Mouse (Mus musculus) hindbrain, embryonic 16.5 days (tissue): ENCODE results near the gene Mthfd1l. TPM values are rescaled to one million over a fixed set of nuclear protein-coding genes. Genes with fewer than 3 reads are reported as not detected.
"Not testable (repeated sequence)": the region's sequence is repeated elsewhere in the genome, so short reads cannot be mapped to it uniquely, and the experiment has no call there.

Experiments used
- ATAC-seq: fragments of 200-750 bp; cut with Nextera tagmentation; 2 replicates; pipeline ENCODE4 v1.8.0; 2017; ENCODE audit warnings: moderate TSS enrichment, moderate library complexity
- H3K27ac ChIP-seq: fragments of 300-500 bp; sonication (generic); 2 replicates; pipeline ENCODE4 v1.5.1; 2014; ENCODE audit warnings: low read depth, mild to moderate bottlenecking, control low read depth, low read length, moderate library complexity
- H3K27me3 ChIP-seq: fragments of 300-500 bp; sonication (generic); replicated peaks from 2 replicates; pipeline ENCODE4 v1.6.1; 2014; ENCODE audit warnings: low read length; ENCODE audit not compliant: control insufficient read depth, insufficient read depth
- H3K36me3 ChIP-seq: fragments of 300-500 bp; sonication (generic); 2 replicates; pipeline ENCODE4 v1.6.1; 2014; ENCODE audit warnings: mild to moderate bottlenecking, low read length, moderate library complexity, mixed read lengths; ENCODE audit not compliant: control insufficient read depth, insufficient read depth
- H3K4me1 ChIP-seq: fragments of 300-500 bp; sonication (generic); 2 replicates; pipeline ENCODE4 v1.6.1; 2014; ENCODE audit warnings: low read depth, low read length; ENCODE audit not compliant: control insufficient read depth, insufficient read depth
- H3K4me2 ChIP-seq: fragments of 300-500 bp; sonication (generic); 2 replicates; pipeline ENCODE4 v1.6.1; 2014; ENCODE audit warnings: mild to moderate bottlenecking, low read length, control low read depth, moderate library complexity
- H3K4me3 ChIP-seq: fragments of 300-500 bp; sonication (generic); 2 replicates; pipeline ENCODE4 v1.5.1; 2014; ENCODE audit warnings: mild to moderate bottlenecking, low read length, control low read depth, moderate library complexity
- H3K9ac ChIP-seq: fragments of 300-500 bp; sonication (generic); 2 replicates; pipeline ENCODE4 v1.6.1; 2014; ENCODE audit warnings: low read depth, mild to moderate bottlenecking, control low read depth, low read length, moderate library complexity
- H3K9me3 ChIP-seq: fragments of 300-500 bp; sonication (generic); 2 replicates; pipeline ENCODE4 v1.6.1; 2014; ENCODE audit warnings: mild to moderate bottlenecking, low read length, moderate library complexity; ENCODE audit not compliant: control insufficient read depth
- WGBS: fragments of 180-500 bp; shearing (Covaris S2); extraction: QIAGEN DNeasy Blood & Tissue Kit; methylation state at CpG from one replicate; pipeline ENCODE4 v1.1.7; 2014; 5-methylcytosine and 5-hydroxymethylcytosine counted together
- polyA plus RNA-seq: library from polyadenylated mRNA; unstranded; fragments of >200 nt; fragmentation: Nextera tagmentation; extraction: Ambion mirVana; gene quantifications from 2 replicates; pipeline ENCODE4 v1.2.1, GENCODE M21; 2015

Gene Mthfd1l
- polyA plus RNA-seq, 1 experiment from 2014 or later: 7.2 TPM

DNA sequence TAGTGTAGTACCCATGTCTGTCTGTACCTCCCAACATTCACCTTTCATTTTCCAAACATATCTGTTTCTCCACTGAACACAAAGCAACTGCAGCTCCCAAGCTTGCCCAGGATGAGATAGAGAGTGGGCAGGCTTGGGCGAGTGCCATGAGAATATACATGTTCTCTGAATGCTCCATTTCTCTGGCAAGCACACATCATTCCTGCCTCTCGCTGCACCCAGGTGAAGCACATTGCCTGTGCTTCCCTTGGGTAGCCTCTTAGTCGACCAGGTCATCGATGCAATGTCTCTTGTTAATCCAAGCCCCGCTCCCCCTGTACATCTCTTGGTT is 140.4 kb downstream of the Mthfd1l start:
- H3K9ac ChIP-seq: no peak overlapping the region
- H3K4me2 ChIP-seq: no peak overlapping the region
- H3K27me3 ChIP-seq: no peaks in the 10 kb centered on the region
- WGBS: 90% methylated on average over 5 of the region's 5 CpGs
- H3K4me1 ChIP-seq: peaks cover 9% of the 10 kb centered on the region
- no peak overlapping the region for H3K4me3 ChIP-seq
- 0 out of 2 replicates have a peak overlapping the region, but pooled peaks have one; percentile 23 for H3K27ac ChIP-seq
- peak; percentile 35; the same call in 1 of the 2 replicates for ATAC-seq
- no peaks in the 10 kb centered on the region for H3K9me3 ChIP-seq
- no peaks in the 10 kb centered on the region for H3K36me3 ChIP-seq

GRCm38 (mm10) chr10:4116653-4117052 is 143.7 kb downstream of the Mthfd1l start:
- Histone ChIP-seq H3K9me3 (no peaks in the 10 kb centered on the region), H3K4me2 (no peak overlapping the region), H3K9ac (no peak overlapping the region), H3K4me1 (peaks cover 9% of the 10 kb centered on the region), H3K4me3 (no peak overlapping the region), H3K27me3 (no peaks in the 10 kb centered on the region), H3K36me3 (no peaks in the 10 kb centered on the region), H3K27ac (no peak overlapping the region)
- no peak for ATAC-seq

DNA sequence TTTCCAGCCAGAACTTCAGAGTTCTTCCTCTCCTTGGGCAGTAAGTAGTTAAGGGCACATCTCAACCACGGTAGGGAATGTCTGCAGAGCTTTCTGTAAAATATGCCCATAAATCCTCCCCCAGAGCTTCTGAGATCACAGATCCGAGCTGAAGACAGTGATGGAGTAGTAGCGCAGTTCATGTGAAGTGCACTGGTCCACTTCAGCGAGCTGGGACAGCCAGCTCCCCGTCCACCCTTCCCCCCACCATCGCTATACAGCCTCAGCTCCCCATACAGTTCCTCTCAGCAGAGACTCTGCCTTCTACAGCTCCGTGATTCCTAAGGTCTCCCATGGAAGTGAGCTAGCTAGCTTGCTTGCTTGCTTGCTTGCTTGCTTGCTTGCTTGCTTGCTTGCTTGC is 144.2 kb downstream of the Mthfd1l start:
- Histone ChIP-seq H3K4me1 (peaks cover 9% of the 10 kb centered on the region), H3K9ac (no peak overlapping the region), H3K4me2 (no peak overlapping the region), H3K4me3 (no peak overlapping the region), H3K9me3 (no peaks in the 10 kb centered on the region), H3K36me3 (no peaks in the 10 kb centered on the region), H3K27ac (no peak overlapping the region), H3K27me3 (no peaks in the 10 kb centered on the region)
- ATAC-seq: no peak
- 57% methylated on average over 7 of the region's 7 CpGs for WGBS

DNA sequence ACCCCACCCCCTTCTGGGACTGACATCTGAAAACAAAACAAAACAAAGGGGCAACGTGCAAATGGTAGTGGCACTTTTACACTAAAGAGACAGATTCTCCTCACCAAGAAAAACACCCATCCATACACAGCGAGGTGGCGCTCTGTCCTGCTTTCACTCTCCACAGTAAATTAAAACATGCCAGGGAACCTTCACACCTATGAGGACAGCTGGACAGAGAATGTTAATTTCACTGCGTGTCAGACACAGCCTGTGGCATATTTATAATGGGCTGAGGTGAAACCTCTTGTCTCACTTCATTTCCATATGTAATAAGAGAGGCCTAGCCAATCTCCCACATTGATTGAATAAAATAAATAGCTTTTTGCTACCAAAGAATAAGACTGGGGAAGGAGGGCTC is 146.4 kb downstream of the Mthfd1l start:
- WGBS: 59% methylated on average over 4 of the region's 4 CpGs
- Histone ChIP-seq H3K27ac (no peak overlapping the region), H3K27me3 (no peaks in the 10 kb centered on the region), H3K4me1 (no peaks in the 10 kb centered on the region), H3K36me3 (no peaks in the 10 kb centered on the region), H3K9me3 (no peaks in the 10 kb centered on the region), H3K4me2 (no peak overlapping the region), H3K9ac (no peak overlapping the region), H3K4me3 (no peak overlapping the region)
- no peak for ATAC-seq

DNA sequence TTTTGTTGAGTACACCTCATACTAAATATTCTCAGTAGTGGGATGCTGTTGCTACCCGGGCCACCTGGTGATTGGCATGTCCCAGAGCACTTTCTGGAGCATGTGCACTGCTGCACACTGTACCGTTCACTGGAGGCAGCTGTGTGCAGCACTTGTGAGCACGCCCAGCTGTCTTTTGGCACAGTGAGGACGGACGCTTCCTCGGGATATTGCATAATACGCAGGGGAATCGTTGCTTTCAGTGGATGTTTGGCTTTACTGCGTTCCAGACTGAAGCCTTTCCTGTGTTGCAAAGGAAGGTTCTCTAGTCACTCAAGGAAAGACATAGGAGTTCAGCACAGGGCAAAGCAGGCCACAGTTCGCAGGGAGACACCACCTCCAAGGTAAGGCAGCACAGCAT is 147.8 kb downstream of the Mthfd1l start:
- no peaks in the 10 kb centered on the region for H3K9me3 ChIP-seq
- H3K9ac ChIP-seq: no peak overlapping the region
- 66% methylated on average over 10 of the region's 10 CpGs for WGBS
- H3K27ac ChIP-seq: no peak overlapping the region
- no peaks in the 10 kb centered on the region for H3K27me3 ChIP-seq
- no peaks in the 10 kb centered on the region; the same call in 1 of the 2 replicates for H3K4me1 ChIP-seq
- ATAC-seq: no peak
- no peak overlapping the region for H3K4me2 ChIP-seq
- H3K36me3 ChIP-seq: no peaks in the 10 kb centered on the region
- no peak overlapping the region for H3K4me3 ChIP-seq

GRCm38 (mm10) chr10:4121197-4121596 is 148.3 kb downstream of the Mthfd1l start:
- H3K9me3 ChIP-seq: no peaks in the 10 kb centered on the region
- no peak for ATAC-seq
- H3K4me1 ChIP-seq: no peaks in the 10 kb centered on the region; the same call in 1 of the 2 replicates
- H3K27me3 ChIP-seq: no peaks in the 10 kb centered on the region
- H3K27ac ChIP-seq: no peak overlapping the region
- H3K36me3 ChIP-seq: no peaks in the 10 kb centered on the region
- H3K9ac ChIP-seq: no peak overlapping the region
- H3K4me3 ChIP-seq: no peak overlapping the region
- 83% methylated on average over 1 of the region's 1 CpGs for WGBS
- no peak overlapping the region for H3K4me2 ChIP-seq

DNA sequence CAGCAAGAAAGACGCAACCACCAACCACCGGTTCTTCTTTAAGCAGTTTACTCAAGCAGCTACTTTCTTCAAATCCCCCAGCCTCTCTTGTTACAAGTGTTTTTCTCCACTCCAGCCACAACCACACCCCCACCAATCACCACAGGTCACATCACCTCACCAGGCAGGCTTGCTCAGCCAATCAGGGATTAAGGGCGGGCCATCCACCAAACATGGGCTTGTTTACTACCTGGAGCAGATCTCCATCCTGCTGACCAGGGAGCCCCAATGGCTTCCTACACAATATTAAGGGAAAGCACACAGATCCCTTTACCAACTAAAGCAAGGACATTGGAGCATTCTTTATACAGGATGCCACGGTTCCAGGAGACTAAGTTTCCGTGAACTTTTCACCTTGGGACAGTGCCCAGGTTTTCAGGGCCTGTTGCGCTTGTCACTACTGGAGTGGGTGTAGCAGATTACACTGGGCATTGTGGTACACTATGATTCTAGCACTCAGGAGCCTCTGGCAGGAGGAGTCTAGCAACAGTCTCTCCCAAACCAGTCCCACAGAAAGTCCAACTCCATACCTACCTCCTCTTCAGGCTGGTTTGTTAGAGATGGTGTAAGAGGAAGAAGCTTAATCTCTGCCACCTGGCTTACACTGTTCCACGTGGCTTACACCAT is 150.5 kb downstream of the Mthfd1l start:
- H3K4me2 ChIP-seq, H3K4me1 ChIP-seq, H3K36me3 ChIP-seq, H3K9me3 ChIP-seq, H3K27ac ChIP-seq, H3K9ac ChIP-seq, H3K27me3 ChIP-seq, ATAC-seq, H3K4me3 ChIP-seq: not testable (repeated sequence)
- WGBS: 88% methylated on average over 7 of the region's 7 CpGs

DNA sequence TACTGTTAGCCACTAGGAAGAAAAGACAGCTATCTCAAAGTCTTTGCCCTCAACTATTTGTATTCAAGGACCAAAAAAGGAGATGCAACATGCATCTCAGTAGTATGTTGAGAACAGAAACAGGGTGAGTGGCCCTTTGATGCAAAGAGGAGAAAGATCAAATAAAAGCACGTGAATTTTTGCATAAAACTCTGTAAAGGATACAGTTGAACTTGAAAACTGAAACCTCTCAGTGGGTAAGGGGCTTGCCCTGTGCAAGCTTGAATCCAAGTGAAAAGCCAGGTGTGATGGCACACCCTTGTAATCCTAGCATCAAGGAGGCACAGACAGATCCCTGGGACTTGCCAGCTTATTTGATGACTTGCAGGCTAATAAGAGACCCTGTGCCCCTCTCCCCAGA is 151.2 kb downstream of the Mthfd1l start:
- no peak for ATAC-seq
- no peaks in the 10 kb centered on the region for H3K27me3 ChIP-seq
- H3K4me3 ChIP-seq: no peak overlapping the region
- H3K36me3 ChIP-seq: no peaks in the 10 kb centered on the region
- no peaks in the 10 kb centered on the region for H3K9me3 ChIP-seq
- H3K4me1 ChIP-seq: no peaks in the 10 kb centered on the region; the same call in 1 of the 2 replicates
- H3K4me2 ChIP-seq: no peak overlapping the region
- WGBS: 87% methylated on average over 1 of the region's 1 CpGs
- no peak overlapping the region for H3K27ac ChIP-seq
- H3K9ac ChIP-seq: no peak overlapping the region

DNA sequence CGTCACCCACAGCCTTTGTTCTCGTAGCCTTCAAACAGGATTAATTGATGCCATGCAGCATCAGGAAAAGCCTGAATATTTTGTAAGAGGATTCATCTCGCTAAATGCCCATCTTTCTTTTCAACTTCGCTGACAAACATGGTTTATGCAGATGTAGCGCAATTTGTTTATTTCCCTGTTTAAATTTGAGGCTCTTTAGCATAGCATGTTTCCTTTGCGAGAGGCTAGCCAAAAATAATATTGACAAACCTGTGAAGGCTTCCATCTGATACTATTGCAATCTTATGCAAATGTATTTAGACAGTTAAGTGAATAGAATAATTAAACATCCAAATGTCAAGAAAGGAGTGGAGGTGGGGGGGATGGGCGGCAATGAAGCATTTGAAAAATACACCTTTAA is 152.3 kb downstream of the Mthfd1l start:
- Histone ChIP-seq H3K9ac (no peak overlapping the region), H3K9me3 (no peaks in the 10 kb centered on the region), H3K27me3 (no peaks in the 10 kb centered on the region), H3K27ac (no peak overlapping the region), H3K36me3 (no peaks in the 10 kb centered on the region), H3K4me3 (no peak overlapping the region), H3K4me1 (no peaks in the 10 kb centered on the region; the same call in 1 of the 2 replicates), H3K4me2 (no peak overlapping the region)
- 62% methylated on average over 7 of the region's 7 CpGs for WGBS
- ATAC-seq: no peak
